Mouse (Mus musculus): ENCODE measurements around the gene Cyp21a1.

DNA sequence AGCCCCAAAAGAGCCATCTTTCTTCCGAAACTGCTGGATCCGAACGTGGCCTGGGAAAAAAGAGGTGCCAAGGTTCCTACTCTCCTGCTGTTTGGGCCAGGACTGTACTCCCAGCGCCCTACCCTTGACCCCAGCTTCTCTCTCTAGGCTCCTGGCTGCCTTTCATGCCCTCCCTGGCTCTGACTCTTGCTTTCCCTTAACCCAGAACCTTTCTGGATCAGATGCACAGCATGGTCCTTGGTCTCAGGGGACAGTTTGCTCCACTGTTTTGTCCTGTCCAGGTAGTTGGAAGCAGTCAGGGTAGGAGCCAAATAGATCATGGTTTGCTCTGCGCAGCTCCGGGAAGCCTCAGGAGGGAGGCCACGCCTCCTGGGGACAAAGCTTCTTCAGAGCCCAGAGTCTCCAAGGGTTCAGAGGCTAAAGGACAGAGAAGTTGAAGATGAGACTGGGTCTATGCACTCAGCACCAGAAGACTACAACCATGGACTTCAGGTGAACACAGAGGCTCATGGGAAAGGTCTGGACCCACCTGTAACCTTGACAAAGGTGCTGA lies 10.5 kb upstream of the Cyp21a1 start:
- TF ChIP-seq CTCF (IDR thresholded peaks at IDR 0.05; ENCODE audit: insufficient read depth, low read depth, low read length) (no peak), POLR2A (IDR thresholded peaks at IDR 0.05; ENCODE audit: insufficient read depth, low read depth, low read length) (no peak)

All from olfactory bulb, adult 2 months (tissue).